Mouse (Mus musculus): Measurements from ENCODE around the gene C1qtnf3. TPM values are rescaled to one million over a fixed set of nuclear protein-coding genes. Genes with fewer than 3 reads are reported as not detected.

C1qtnf3 gene
- total and polyA plus RNA-seq, 2 experiments: 0.05 TPM; not detected in 1

DNA sequence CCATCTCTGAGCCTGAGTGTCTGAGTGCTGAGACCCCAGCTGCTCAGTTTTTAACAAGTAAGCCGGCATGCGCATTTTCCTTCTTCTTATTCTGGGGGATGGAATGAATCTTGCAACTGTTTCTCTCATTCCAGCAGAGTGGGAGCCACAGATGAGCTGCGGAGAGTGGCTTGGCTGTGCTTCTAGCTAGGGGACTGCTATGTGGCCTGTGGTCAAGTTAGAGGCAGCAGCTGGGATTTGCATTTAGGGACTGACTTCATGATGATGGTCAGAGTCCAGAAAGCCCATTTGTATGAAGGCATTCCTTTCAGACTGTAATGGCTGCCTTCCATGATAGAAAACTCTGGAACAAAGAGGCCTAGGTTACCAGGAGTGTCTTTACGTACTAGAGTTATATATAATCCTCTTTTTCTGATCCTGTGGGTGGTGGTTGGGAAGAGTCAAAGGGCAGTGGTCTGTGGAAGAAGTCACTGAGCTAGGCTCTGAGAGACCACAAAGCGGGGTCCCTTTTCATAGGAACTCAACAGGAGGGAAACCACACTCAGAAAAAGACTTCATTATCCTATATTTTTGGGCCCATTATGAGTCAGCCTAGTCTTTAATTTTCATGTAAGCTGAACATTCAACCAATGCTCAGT lies 23.4 kb upstream of the C1qtnf3 start:
- 96% methylated on average over 5 of the region's 5 CpGs for WGBS
- no peak overlapping the region for H3K27ac ChIP-seq (replicated peaks; ENCODE audit: insufficient read depth, low read depth, low read length)

DNA sequence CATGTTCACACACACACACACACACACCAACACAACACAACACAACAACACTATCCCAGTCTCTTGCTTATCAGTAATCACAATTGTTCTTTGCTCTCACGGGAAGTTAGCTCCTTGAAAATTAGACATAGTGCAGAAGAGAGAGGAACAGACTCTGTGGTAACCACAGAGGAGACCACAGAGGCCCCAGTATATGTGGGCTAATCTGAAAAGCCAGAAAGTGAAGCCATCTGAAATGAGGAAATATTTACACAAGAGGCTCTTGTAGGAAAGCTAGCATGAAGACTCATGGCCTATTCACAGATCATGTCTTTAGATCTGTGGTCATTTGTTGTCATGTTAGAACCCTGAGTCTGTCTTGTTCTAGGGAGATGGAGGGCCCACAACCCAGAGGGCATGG lies 18.2 kb upstream of the C1qtnf3 start:
- TF ChIP-seq POLR2A (IDR thresholded peaks at IDR 0.05; ENCODE audit: extremely low read depth, insufficient read depth, low read length): no peak
- TF ChIP-seq CTCF (IDR thresholded peaks at IDR 0.05; ENCODE audit: low read depth, low read length): no peak
- H3K36me3 ChIP-seq (ENCODE audit: control insufficient read depth, insufficient read depth, low read length): no peaks in the 10 kb centered on the region
- no peak overlapping the region for H3K27ac ChIP-seq (replicated peaks; ENCODE audit: insufficient read depth, low read depth, low read length)
- H3K27me3 ChIP-seq (ENCODE audit: control insufficient read depth, insufficient read depth, low read length): no peaks in the 10 kb centered on the region
- no peaks in the 10 kb centered on the region for H3K4me1 ChIP-seq (ENCODE audit: control insufficient read depth, insufficient read depth, low read length)
- no peak overlapping the region for H3K9ac ChIP-seq (ENCODE audit: low read depth, low read length)
- no peak for DNase-seq (ENCODE audit: extremely low read depth, low read depth, low spot score)
- no peaks in the 10 kb centered on the region for H3K79me2 ChIP-seq (ENCODE audit: control insufficient read depth, insufficient read depth, low read length)
- no peak overlapping the region for H3K4me3 ChIP-seq (ENCODE audit: insufficient read depth, low read depth, low read length)
- WGBS: 59% methylated on average over 1 of the region's 1 CpGs

More for the DNA sequence above, 23.4 kb upstream of the C1qtnf3 start:
- no peak overlapping the region for H3K9ac ChIP-seq (ENCODE audit: low read depth, low read length)
- TF ChIP-seq POLR2A (IDR thresholded peaks at IDR 0.05; ENCODE audit: extremely low read depth, insufficient read depth, low read length): no peak
- no peak for TF ChIP-seq CTCF (IDR thresholded peaks at IDR 0.05; ENCODE audit: low read depth, low read length)
- no peaks in the 10 kb centered on the region for H3K27me3 ChIP-seq (ENCODE audit: control insufficient read depth, insufficient read depth, low read length)
- H3K4me1 ChIP-seq (ENCODE audit: control insufficient read depth, insufficient read depth, low read length): peaks cover 2% of the 10 kb centered on the region
- no peak for DNase-seq (ENCODE audit: extremely low read depth, low read depth, low spot score)
- no peak overlapping the region for H3K4me3 ChIP-seq (ENCODE audit: insufficient read depth, low read depth, low read length)
- no peaks in the 10 kb centered on the region for H3K79me2 ChIP-seq (ENCODE audit: control insufficient read depth, insufficient read depth, low read length)
- H3K36me3 ChIP-seq (ENCODE audit: control insufficient read depth, insufficient read depth, low read length): no peaks in the 10 kb centered on the region

DNA sequence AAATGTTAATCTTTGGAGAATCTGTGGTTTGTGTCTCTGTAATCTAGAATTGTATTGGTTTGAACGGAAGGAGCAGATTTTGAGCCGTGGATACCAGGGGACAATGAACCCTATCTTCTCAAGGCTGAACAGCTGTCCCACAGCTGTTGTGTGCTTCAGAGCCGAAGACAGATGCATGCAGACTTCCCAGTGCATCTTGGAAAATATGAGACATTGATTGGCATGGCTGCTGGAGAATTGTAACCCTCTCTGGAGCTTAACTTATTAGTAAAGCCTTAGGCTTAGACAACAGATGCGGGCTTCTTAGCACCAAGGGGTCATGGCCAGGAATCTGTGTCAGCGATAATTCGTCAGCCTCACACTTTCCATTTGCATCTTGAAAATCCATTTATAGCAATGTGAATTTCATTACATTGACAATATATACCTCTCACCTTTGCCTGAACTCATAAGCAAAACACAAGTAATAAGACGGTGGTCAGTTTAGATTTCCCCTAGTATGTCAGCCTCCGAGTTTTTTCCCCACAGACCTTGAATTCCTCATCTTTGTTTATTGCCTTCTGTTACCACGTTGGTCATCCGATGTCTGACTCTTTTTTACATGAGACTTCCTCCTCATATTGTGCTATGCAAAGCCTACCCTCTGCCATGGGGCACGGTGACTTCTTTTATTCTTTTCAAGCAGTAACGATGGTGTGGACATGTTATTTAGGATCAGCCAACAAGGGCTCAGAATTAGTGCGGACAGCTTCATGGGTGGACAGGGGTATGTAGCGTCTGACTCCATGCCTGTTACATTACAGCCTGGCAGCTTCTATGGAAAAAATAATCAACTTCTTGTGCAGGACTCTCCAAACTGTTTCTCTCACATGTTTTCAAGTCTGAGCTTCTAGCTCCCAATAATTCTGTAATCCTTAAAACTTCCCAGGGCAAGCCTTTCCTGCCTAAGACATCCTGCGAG lies 11.7 kb upstream of the C1qtnf3 start:
- Histone ChIP-seq H3K4me3 (ENCODE audit: insufficient read depth, low read depth, low read length) (no peak overlapping the region), H3K79me2 (ENCODE audit: control insufficient read depth, insufficient read depth, low read length) (no peaks in the 10 kb centered on the region), H3K27ac (replicated peaks; ENCODE audit: insufficient read depth, low read depth, low read length) (no peak overlapping the region), H3K9ac (ENCODE audit: low read depth, low read length) (no peak overlapping the region), H3K4me1 (ENCODE audit: control insufficient read depth, insufficient read depth, low read length) (no peaks in the 10 kb centered on the region; the same call in 1 of the 2 replicates), H3K27me3 (ENCODE audit: control insufficient read depth, insufficient read depth, low read length) (no peaks in the 10 kb centered on the region), H3K36me3 (ENCODE audit: control insufficient read depth, insufficient read depth, low read length) (no peaks in the 10 kb centered on the region)
- DNase-seq (ENCODE audit: extremely low read depth, low read depth, low spot score): no peak
- TF ChIP-seq CTCF (IDR thresholded peaks at IDR 0.05; ENCODE audit: low read depth, low read length) (no peak), POLR2A (IDR thresholded peaks at IDR 0.05; ENCODE audit: extremely low read depth, insufficient read depth, low read length) (no peak)
- 86% methylated on average over 15 of the region's 15 CpGs for WGBS

DNA sequence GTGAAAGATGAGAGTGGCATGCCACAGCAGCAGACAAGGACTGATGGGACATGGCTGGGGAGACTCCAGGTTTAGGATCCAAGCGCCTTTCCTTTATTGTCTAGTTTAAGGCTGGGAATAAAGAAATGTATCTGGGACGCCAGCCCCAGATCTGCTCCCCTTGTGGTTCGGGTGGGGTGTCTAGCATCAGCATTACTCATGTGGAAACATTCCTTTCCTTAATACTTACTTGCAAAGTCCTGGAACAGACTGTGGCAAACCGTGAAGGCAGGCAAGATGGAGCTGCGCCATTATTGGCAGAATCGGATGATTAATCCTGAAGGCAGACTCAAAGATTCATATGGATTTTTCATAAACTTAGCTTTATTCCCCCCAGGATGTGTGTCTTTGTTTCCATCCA lies 10.2 kb upstream of the C1qtnf3 start:
- DNase-seq (ENCODE audit: extremely low read depth, low read depth, low spot score): no peak
- TF ChIP-seq POLR2A (IDR thresholded peaks at IDR 0.05; ENCODE audit: extremely low read depth, insufficient read depth, low read length) (no peak), CTCF (IDR thresholded peaks at IDR 0.05; ENCODE audit: low read depth, low read length) (no peak)
- Histone ChIP-seq H3K4me3 (ENCODE audit: insufficient read depth, low read depth, low read length) (no peak overlapping the region), H3K27ac (replicated peaks; ENCODE audit: insufficient read depth, low read depth, low read length) (no peak overlapping the region), H3K79me2 (ENCODE audit: control insufficient read depth, insufficient read depth, low read length) (no peaks in the 10 kb centered on the region), H3K36me3 (ENCODE audit: control insufficient read depth, insufficient read depth, low read length) (no peaks in the 10 kb centered on the region), H3K27me3 (ENCODE audit: control insufficient read depth, insufficient read depth, low read length) (no peaks in the 10 kb centered on the region), H3K4me1 (ENCODE audit: control insufficient read depth, insufficient read depth, low read length) (no peaks in the 10 kb centered on the region; the same call in 1 of the 2 replicates), H3K9ac (ENCODE audit: low read depth, low read length) (no peak overlapping the region)
- 90% methylated on average over 6 of the region's 6 CpGs for WGBS

DNA sequence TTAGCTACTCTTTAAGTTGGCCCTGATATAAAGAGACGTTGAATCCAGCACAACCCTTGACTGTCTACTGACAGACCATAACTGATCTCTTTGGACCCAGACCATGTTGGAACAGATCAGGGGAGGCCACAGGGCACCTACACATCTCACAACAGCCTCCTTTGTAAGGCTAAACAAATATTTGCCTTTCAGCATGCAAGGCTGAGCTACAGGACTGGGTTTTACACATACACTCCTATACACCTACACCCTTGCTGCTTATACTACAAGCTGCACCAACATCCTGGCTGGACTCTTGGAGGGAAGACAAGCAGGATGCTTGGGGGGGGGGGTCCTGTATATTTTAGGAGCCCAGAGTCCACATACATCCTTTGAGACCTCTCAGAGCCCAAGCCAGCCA lies 4.3 kb upstream of the C1qtnf3 start:
- WGBS: 31% methylated on average over 1 of the region's 1 CpGs
- no peak for TF ChIP-seq POLR2A (IDR thresholded peaks at IDR 0.05; ENCODE audit: extremely low read depth, insufficient read depth, low read length)
- no peak for TF ChIP-seq CTCF (IDR thresholded peaks at IDR 0.05; ENCODE audit: low read depth, low read length)
- no peaks in the 10 kb centered on the region for H3K36me3 ChIP-seq (ENCODE audit: control insufficient read depth, insufficient read depth, low read length)
- H3K4me3 ChIP-seq (ENCODE audit: insufficient read depth, low read depth, low read length): no peak overlapping the region
- peaks cover under 1% of the 10 kb centered on the region; the same call in 1 of the 2 replicates for H3K4me1 ChIP-seq (ENCODE audit: control insufficient read depth, insufficient read depth, low read length)
- no peaks in the 10 kb centered on the region for H3K79me2 ChIP-seq (ENCODE audit: control insufficient read depth, insufficient read depth, low read length)
- DNase-seq (ENCODE audit: extremely low read depth, low read depth, low spot score): no peak
- H3K27ac ChIP-seq (replicated peaks; ENCODE audit: insufficient read depth, low read depth, low read length): no peak overlapping the region
- H3K9ac ChIP-seq (ENCODE audit: low read depth, low read length): no peak overlapping the region
- no peaks in the 10 kb centered on the region for H3K27me3 ChIP-seq (ENCODE audit: control insufficient read depth, insufficient read depth, low read length)
